Mouse (Mus musculus): ENCODE results near the gene Gm12169.
A peak's percentile ranks its signal among the peaks of the same experiment; 100 is the strongest.
"Not testable (repeated sequence)": the region's sequence is repeated elsewhere in the genome, so short reads cannot be mapped to it uniquely, and the experiment has no call there.

Gene Gm12169

GRCm38 (mm10) chr11:46523912-46524311, at the start of gene Gm12169:
Gene Gm12169 (plus strand): TSS chr11:46524212.
- DNase-seq (ENCODE audit: inconsistent age in 2 of 2, low spot score in 1 of 2), result no peak

- DNase-seq (ENCODE audit: inconsistent age in 2 of 2, low spot score in 1 of 2), result no peak
Observed at GRCm38 (mm10) chr11:46474220-46474619, 49.8 kb upstream of the Gm12169 start.

- no peak for DNase-seq (ENCODE audit: inconsistent age in 2 of 2, low spot score in 1 of 2)
Observed at GRCm38 (mm10) chr11:46479311-46479710, 44.7 kb upstream of the Gm12169 start.

- DNase-seq (ENCODE audit: inconsistent age in 2 of 2, low spot score in 1 of 2), result peak; percentile 8 to 20
Observed at GRCm38 (mm10) chr11:46480517-46480916, 43.5 kb upstream of the Gm12169 start.

GRCm38 (mm10) chr11:46488231-46488630, 35.8 kb upstream of the Gm12169 start:
- peak in 1 of 2 experiments; percentile 48 for DNase-seq (ENCODE audit: inconsistent age in 2 of 2, low spot score in 1 of 2)

GRCm38 (mm10) chr11:46488650-46489049, 35.4 kb upstream of the Gm12169 start:
- no peak for DNase-seq (ENCODE audit: inconsistent age in 2 of 2, low spot score in 1 of 2)

GRCm38 (mm10) chr11:46507146-46507545, 16.9 kb upstream of the Gm12169 start:
- DNase-seq (ENCODE audit: inconsistent age in 2 of 2, low spot score in 1 of 2), result no peak

GRCm38 (mm10) chr11:46509900-46510299, 14.1 kb upstream of the Gm12169 start:
- DNase-seq (ENCODE audit: inconsistent age in 2 of 2, low spot score in 1 of 2), result no peak

GRCm38 (mm10) chr11:46521341-46521740, 2.7 kb upstream of the Gm12169 start:
- DNase-seq (ENCODE audit: inconsistent age in 2 of 2, low spot score in 1 of 2), result not testable (repeated sequence)

GRCm38 (mm10) chr11:46522719-46523118, 1.3 kb upstream of the Gm12169 start:
- peak in 1 of 2 experiments; percentile 58 for DNase-seq (ENCODE audit: inconsistent age in 2 of 2, low spot score in 1 of 2)

GRCm38 (mm10) chr11:46530149-46530548, 6.1 kb downstream of the Gm12169 start:
- no peak for DNase-seq (ENCODE audit: inconsistent age in 2 of 2, low spot score in 1 of 2)

GRCm38 (mm10) chr11:46536978-46537377, 13.0 kb downstream of the Gm12169 start:
- DNase-seq (ENCODE audit: inconsistent age in 2 of 2, low spot score in 1 of 2), result no peak

GRCm38 (mm10) chr11:46543530-46543929, 19.5 kb downstream of the Gm12169 start:
- DNase-seq (ENCODE audit: inconsistent age in 2 of 2, low spot score in 1 of 2), result no peak

GRCm38 (mm10) chr11:46549721-46550120, 25.7 kb downstream of the Gm12169 start:
- DNase-seq (ENCODE audit: inconsistent age in 2 of 2, low spot score in 1 of 2), result no peak

- DNase-seq (ENCODE audit: inconsistent age in 2 of 2, low spot score in 1 of 2), result no peak
Observed at GRCm38 (mm10) chr11:46552741-46553140, 28.7 kb downstream of the Gm12169 start.

- no peak for DNase-seq (ENCODE audit: inconsistent age in 2 of 2, low spot score in 1 of 2)
Observed at GRCm38 (mm10) chr11:46561096-46561495, 37.1 kb downstream of the Gm12169 start.

- DNase-seq (ENCODE audit: inconsistent age in 2 of 2, low spot score in 1 of 2), result peak; percentile 13 to 78
Observed at GRCm38 (mm10) chr11:46564671-46565070, 40.7 kb downstream of the Gm12169 start.

- DNase-seq (ENCODE audit: inconsistent age in 2 of 2, low spot score in 1 of 2), result no peak
Observed at GRCm38 (mm10) chr11:46565967-46566366, 42.0 kb downstream of the Gm12169 start.

- no peak for DNase-seq (ENCODE audit: inconsistent age in 2 of 2, low spot score in 1 of 2)
Observed at GRCm38 (mm10) chr11:46569107-46569506, 45.1 kb downstream of the Gm12169 start.

- no peak for DNase-seq (ENCODE audit: inconsistent age in 2 of 2, low spot score in 1 of 2)
Observed at GRCm38 (mm10) chr11:46571327-46571726, 47.3 kb downstream of the Gm12169 start, which contains the start of gene BC053393. Gene BC053393 (plus strand): TSS chr11:46571536.

GRCm38 (mm10) chr11:46578771-46579281, 54.8 kb downstream of the Gm12169 start:
- peak; percentile 77 to 90 for DNase-seq (ENCODE audit: inconsistent age in 2 of 2, low spot score in 1 of 2)

- no peak for DNase-seq (ENCODE audit: inconsistent age in 2 of 2, low spot score in 1 of 2)
Observed at GRCm38 (mm10) chr11:46580428-46580827, 56.4 kb downstream of the Gm12169 start.

- no peak for DNase-seq (ENCODE audit: inconsistent age in 2 of 2, low spot score in 1 of 2)
Observed at GRCm38 (mm10) chr11:46582741-46583140, 58.7 kb downstream of the Gm12169 start.

All from adrenal gland, adult (tissue).